Mouse (Mus musculus): ENCODE data around the gene Osbp2. TPM values are rescaled to one million over a fixed set of nuclear protein-coding genes. Genes with fewer than 3 reads are reported as not detected.

Gene Osbp2
- total RNA-seq, 1 experiment from 2014 or later = not detected

DNA sequence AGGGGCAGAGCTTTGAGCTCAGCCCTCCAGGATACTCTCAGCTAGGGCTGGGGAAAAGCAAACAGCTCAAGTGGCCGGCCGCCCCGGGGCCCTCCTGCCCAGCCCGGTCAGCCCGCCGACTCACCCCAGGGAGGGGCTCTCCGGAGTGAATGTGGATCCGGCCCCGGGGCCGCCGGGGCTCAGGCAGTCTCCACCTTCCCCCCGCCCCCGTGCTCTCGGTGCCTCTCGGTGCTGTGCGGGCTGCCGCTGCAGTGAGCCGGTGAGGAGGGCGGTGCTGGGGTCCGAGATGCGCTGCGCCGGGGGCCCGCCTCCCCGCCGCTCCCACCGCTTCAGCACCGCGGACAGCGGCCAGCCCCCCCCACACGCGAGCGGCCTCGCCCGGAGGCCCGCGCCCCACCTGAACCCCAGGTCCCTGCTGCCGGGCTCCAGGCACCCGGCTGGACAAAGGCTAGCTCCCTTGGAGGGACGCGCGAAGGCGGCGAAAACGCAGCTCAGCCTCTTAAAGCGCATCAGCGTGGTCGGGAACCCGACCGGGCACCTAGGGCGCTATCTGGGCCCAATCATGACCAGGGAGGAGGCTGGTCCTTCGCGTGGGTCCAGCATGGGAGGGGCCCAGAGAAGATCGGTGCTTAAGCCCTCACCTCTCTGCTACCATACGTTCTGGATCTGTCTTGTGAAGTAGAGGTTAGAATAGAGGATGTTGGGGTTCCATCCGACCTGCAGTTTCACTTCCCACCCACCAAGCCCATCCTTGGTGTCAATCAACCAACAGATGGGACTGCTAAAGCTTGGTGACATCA is 89.0 kb downstream of the Osbp2 start:
- ATAC-seq (replicated peaks; ENCODE audit: insufficient number of reproducible peaks, low FRiP score, low TSS enrichment, poor library complexity, severe bottlenecking) = no peak

DNA sequence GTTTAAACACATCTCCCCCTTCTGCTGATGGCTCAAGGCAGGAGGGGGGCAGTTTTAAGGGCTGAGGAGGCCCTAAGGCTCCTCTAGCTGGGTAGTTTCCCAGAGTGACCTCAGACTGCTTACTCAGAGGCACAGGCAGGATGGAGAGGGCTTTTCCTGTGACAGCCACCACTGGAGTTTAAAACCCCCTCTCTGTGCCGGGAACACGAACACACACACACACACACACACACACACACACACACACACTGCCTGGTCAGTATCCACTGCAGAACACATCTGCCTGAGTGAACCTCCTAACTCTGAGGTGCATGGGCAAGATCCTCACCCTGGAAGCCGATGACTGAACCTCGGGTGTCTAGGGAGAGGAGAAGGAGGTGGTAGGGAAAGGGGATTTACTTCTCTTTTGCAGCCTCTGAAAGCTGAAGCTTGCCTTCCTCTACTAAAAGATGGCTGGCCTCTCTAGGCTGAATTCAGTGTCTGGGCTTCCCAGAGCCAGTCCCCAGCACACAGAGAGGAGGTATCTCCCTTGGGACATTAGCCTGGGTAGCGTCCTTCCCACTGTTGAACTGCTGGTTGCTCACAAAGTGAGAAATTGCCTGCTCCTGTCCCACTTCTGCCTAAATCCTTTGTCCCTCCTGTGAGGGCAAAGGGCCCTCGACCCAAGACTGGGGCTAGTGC is 89.8 kb downstream of the Osbp2 start:
- no peak for ATAC-seq (replicated peaks; ENCODE audit: insufficient number of reproducible peaks, low FRiP score, low TSS enrichment, poor library complexity, severe bottlenecking)

GRCm38 (mm10) chr11:3773136-3773535 is 90.6 kb downstream of the Osbp2 start:
- ATAC-seq (replicated peaks; ENCODE audit: insufficient number of reproducible peaks, low FRiP score, low TSS enrichment, poor library complexity, severe bottlenecking) = no peak

DNA sequence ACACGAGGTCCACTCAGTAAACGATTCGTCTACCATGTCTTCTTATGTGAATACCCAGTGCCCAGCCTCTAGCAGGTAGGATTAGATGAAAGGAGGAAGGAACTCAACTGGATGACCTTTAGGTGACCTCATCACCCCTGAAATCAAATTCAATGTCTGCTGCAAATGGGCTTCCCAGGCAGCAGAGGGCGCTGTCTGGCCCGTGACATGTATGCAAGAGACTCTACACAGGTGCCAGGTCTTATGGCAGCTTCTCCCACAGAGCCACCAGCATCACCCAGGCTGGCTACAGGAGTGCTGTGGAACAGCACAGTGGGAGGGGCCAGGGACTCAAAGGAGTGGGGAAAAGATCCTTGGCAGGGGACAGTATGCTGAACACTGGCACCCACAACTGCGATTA is 92.4 kb downstream of the Osbp2 start:
- no peak for ATAC-seq (replicated peaks; ENCODE audit: insufficient number of reproducible peaks, low FRiP score, low TSS enrichment, poor library complexity, severe bottlenecking)

DNA sequence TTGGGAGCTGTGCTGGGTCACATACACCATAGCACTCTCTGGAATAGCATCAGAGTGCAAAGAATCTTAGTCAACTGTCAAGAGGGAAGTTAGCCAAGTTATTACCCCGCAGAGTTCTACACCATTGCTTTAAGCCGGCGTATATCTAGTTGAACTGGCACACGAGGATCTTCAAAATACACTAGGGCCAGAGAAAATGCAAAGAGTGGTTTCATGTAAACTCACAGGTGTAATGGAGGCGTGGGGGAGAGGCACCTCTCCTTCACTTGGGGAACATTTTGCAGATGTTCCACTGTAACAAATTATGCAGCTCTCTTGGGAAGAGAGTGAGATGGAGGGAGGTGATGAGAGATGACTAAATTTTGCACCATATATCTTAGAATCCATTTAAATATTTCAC is 95.9 kb downstream of the Osbp2 start:
- no peak for ATAC-seq (replicated peaks; ENCODE audit: insufficient number of reproducible peaks, low FRiP score, low TSS enrichment, poor library complexity, severe bottlenecking)

GRCm38 (mm10) chr11:3766964-3767363 is 96.7 kb downstream of the Osbp2 start:
- no peak for ATAC-seq (replicated peaks; ENCODE audit: insufficient number of reproducible peaks, low FRiP score, low TSS enrichment, poor library complexity, severe bottlenecking)

DNA sequence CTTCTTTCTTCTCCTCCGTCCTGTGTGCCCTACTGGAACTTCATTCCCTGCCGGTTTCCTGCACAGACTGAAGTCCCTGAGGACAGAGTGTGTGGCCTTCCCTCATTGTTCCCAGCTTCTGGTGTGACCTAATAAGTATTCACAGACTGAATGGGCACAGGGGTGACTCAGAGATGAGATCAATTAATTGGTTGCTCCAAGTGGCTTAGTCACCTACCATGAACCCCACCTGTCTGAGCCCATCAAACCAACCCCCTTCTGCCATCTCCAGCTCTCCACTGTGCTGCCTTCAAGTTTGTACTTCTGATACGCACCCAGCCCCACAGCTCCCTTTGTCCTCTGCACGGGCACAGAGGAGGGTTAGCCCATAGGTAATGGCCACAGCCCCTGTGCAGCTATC is 99.4 kb downstream of the Osbp2 start:
- no peak for ATAC-seq (replicated peaks; ENCODE audit: insufficient number of reproducible peaks, low FRiP score, low TSS enrichment, poor library complexity, severe bottlenecking)

DNA sequence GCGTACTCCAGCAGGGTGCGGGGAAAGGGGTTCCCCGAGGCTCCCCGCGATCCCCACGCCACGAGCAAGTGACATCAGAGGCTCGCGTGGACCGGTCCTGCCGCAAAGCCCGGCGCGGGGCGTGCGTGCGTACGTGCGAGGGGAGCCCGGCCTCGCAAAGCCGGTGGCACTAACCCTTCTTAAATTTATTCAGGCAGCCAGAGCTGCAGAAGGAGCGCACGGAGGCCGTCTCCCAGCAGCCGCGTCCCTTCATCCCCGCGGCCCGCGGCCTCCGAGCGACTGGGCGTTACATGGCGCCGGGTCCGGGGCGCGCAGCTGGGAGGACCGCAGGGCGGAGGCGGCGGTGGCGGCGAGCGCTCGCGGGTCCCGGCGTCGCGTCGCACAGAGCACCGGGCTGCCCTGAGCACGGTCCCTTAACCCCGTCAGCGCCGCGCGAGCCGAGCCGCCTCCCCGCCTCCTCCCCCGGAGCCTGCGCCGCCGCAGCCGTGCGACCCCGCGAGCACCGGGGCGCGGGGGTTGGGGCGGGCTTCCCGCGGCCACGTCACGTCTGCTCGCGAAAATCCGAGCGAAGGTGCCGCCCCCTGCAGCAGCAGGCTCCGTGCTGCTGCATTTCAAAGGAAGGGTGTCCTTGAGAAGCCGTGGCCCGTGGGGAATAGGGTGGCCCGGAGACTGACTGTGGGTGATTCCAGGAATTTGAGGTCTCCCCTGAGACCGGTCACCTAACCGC is 101.8 kb downstream of the Osbp2 start:
- no peak for ATAC-seq (replicated peaks; ENCODE audit: insufficient number of reproducible peaks, low FRiP score, low TSS enrichment, poor library complexity, severe bottlenecking)

DNA sequence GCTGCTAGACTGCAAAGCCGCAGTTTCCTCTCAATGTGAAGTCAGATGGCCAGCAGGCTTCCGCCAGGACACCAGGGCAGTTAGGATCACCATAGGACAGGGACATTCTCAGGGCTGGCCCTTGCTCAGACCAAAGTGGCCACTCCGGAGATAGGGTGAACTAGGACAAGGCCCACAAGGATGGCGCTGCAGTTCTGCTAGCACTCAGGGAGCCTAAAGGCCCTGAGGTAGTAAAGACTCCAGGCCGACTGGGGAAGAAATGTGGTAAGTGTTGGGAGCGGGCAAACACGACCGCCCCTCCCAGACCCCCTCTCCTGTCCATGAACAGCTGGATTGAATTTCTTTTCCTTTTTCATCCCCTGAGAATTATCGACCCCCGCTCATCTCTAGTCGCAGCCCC is 102.4 kb downstream of the Osbp2 start:
- ATAC-seq (replicated peaks; ENCODE audit: insufficient number of reproducible peaks, low FRiP score, low TSS enrichment, poor library complexity, severe bottlenecking) = no peak

GRCm38 (mm10) chr11:3759433-3759832 is 104.3 kb downstream of the Osbp2 start:
- ATAC-seq (replicated peaks; ENCODE audit: insufficient number of reproducible peaks, low FRiP score, low TSS enrichment, poor library complexity, severe bottlenecking) = no peak

- no peak for ATAC-seq (replicated peaks; ENCODE audit: insufficient number of reproducible peaks, low FRiP score, low TSS enrichment, poor library complexity, severe bottlenecking)
These were observed 108.4 kb downstream of the Osbp2 start for GRCm38 (mm10) chr11:3755341-3755740.

- ATAC-seq (replicated peaks; ENCODE audit: insufficient number of reproducible peaks, low FRiP score, low TSS enrichment, poor library complexity, severe bottlenecking) = no peak
These were observed 109.0 kb downstream of the Osbp2 start for GRCm38 (mm10) chr11:3754685-3755084.

GRCm38 (mm10) chr11:3753897-3754296 is 109.8 kb downstream of the Osbp2 start:
- ATAC-seq (replicated peaks; ENCODE audit: insufficient number of reproducible peaks, low FRiP score, low TSS enrichment, poor library complexity, severe bottlenecking) = no peak

GRCm38 (mm10) chr11:3752766-3753165 is 110.9 kb downstream of the Osbp2 start:
- no peak for ATAC-seq (replicated peaks; ENCODE audit: insufficient number of reproducible peaks, low FRiP score, low TSS enrichment, poor library complexity, severe bottlenecking)

GRCm38 (mm10) chr11:3749831-3750230 is 113.9 kb downstream of the Osbp2 start:
- ATAC-seq (replicated peaks; ENCODE audit: insufficient number of reproducible peaks, low FRiP score, low TSS enrichment, poor library complexity, severe bottlenecking) = no peak

DNA sequence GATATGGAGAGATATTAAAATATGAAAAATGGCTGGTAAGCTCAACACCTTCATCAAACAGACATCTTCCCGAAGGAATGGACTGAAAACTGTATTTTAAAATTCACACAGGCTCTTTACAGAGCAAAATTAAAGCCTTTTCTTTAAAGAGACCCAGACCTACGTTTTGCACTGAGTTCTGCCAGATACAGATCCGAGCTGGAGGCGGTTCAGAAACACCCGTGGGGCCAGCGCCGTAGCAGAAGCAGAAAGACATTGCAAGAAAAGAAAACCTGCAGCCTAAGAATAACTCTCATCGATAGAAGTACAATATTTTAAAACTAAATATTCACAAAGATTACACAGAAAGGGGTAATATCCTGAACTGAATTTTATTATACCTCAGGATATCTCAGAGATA is 121.3 kb downstream of the Osbp2 start:
- no peak for ATAC-seq (replicated peaks; ENCODE audit: insufficient number of reproducible peaks, low FRiP score, low TSS enrichment, poor library complexity, severe bottlenecking)

DNA sequence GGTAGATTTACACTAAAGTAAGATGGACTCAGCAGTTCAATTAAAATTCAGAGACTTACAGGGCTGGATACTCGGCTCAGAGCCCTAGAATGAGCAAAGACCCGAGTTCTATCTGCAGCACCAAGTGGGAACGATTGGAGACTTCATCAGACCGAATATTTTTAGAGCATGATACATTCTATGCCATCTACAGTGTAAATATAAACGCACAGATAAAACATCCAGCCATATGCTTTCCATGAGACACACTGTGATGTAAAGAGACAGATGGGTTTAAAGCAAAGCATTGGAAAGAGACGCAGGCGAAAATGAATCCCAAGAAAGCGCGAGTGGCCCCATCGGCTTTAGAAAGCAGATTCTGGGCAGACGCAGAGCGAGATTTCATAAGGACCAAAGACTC is 122.5 kb downstream of the Osbp2 start:
- no peak for ATAC-seq (replicated peaks; ENCODE audit: insufficient number of reproducible peaks, low FRiP score, low TSS enrichment, poor library complexity, severe bottlenecking)

- no peak for ATAC-seq (replicated peaks; ENCODE audit: insufficient number of reproducible peaks, low FRiP score, low TSS enrichment, poor library complexity, severe bottlenecking)
These were observed 124.9 kb downstream of the Osbp2 start for GRCm38 (mm10) chr11:3738778-3739177.

GRCm38 (mm10) chr11:3735715-3736114 is 128.0 kb downstream of the Osbp2 start:
- ATAC-seq (replicated peaks; ENCODE audit: insufficient number of reproducible peaks, low FRiP score, low TSS enrichment, poor library complexity, severe bottlenecking) = no peak
